Mouse (Mus musculus): Measurements from ENCODE around the gene Gpr135. TPM values are rescaled to one million over a fixed set of nuclear protein-coding genes. Genes with fewer than 3 reads are reported as not detected.

Gene Gpr135
- polyA plus RNA-seq, 1 experiment from 2014 or later = 0.41 TPM

GRCm38 (mm10) chr12:72041238-72041637, 29.7 kb downstream of the Gpr135 start:
- no peak overlapping the region for H3K27ac ChIP-seq
- peak; percentile 17 for DNase-seq (ENCODE audit: low spot score)
- peaks cover 25% of the 10 kb centered on the region for H3K4me1 ChIP-seq
- 94% methylated on average over 3 of the region's 3 CpGs for WGBS
- H3K9me3 ChIP-seq = no peaks in the 10 kb centered on the region
- no peaks in the 10 kb centered on the region for H3K27me3 ChIP-seq (ENCODE audit: insufficient read depth, poor library complexity, severe bottlenecking)
- no peaks in the 10 kb centered on the region for H3K36me3 ChIP-seq
- H3K4me3 ChIP-seq = no peak overlapping the region

- no peak overlapping the region for H3K4me3 ChIP-seq
- H3K36me3 ChIP-seq = no peaks in the 10 kb centered on the region
- no peaks in the 10 kb centered on the region for H3K27me3 ChIP-seq (ENCODE audit: insufficient read depth, poor library complexity, severe bottlenecking)
- peak; percentile 42 for DNase-seq (ENCODE audit: low spot score)
- 35% methylated on average over 8 of the region's 8 CpGs for WGBS
- peak overlapping the region; percentile 70; the same call in 1 of the 2 replicates for H3K27ac ChIP-seq
- no peaks in the 10 kb centered on the region for H3K9me3 ChIP-seq
- H3K4me1 ChIP-seq = peaks cover 31% of the 10 kb centered on the region
Measured at GRCm38 (mm10) chr12:72039501-72039900, 31.4 kb downstream of the Gpr135 start.

DNA sequence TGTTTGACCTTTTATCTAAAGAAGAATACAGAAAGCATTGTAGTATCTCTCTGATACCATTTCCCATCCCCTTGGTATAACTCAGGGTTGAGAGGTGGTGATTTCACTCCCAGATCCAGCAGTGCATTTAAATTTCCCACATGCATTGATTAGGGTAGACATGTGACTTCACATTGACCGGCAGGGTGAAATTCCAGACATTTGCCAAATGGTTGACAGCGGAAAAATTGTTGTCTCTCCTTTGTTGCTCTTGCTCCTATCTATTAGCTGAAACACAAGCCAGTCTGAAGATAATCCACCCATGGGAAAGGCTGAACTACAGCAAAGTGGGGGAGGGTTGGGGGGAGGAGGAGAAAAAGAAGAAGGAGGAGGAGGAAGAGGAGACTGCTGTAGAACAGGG, 32.1 kb downstream of the Gpr135 start:
- peaks cover 31% of the 10 kb centered on the region for H3K4me1 ChIP-seq
- DNase-seq (ENCODE audit: low spot score) = peak; percentile 58
- WGBS = 15% methylated on average over 2 of the region's 2 CpGs
- H3K4me3 ChIP-seq = no peak overlapping the region
- peak overlapping the region; percentile 70 for H3K27ac ChIP-seq
- no peaks in the 10 kb centered on the region for H3K9me3 ChIP-seq
- no peaks in the 10 kb centered on the region for H3K27me3 ChIP-seq (ENCODE audit: insufficient read depth, poor library complexity, severe bottlenecking)
- H3K36me3 ChIP-seq = no peaks in the 10 kb centered on the region

GRCm38 (mm10) chr12:72037049-72037448, 33.9 kb downstream of the Gpr135 start:
- no peaks in the 10 kb centered on the region for H3K27me3 ChIP-seq (ENCODE audit: insufficient read depth, poor library complexity, severe bottlenecking)
- DNase-seq (ENCODE audit: low spot score) = peak; percentile 52
- H3K9me3 ChIP-seq = no peaks in the 10 kb centered on the region
- H3K36me3 ChIP-seq = no peaks in the 10 kb centered on the region
- WGBS = 69% methylated on average over 6 of the region's 6 CpGs
- H3K27ac ChIP-seq = peak overlapping the region; percentile 82
- H3K4me3 ChIP-seq = no peak overlapping the region
- H3K4me1 ChIP-seq = peaks cover 31% of the 10 kb centered on the region

- DNase-seq (ENCODE audit: low spot score) = peak; percentile 74
- Histone ChIP-seq H3K4me1 (peaks cover 31% of the 10 kb centered on the region), H3K36me3 (no peaks in the 10 kb centered on the region), H3K4me3 (no peak overlapping the region), H3K9me3 (no peaks in the 10 kb centered on the region), H3K27me3 (ENCODE audit: insufficient read depth, poor library complexity, severe bottlenecking) (no peaks in the 10 kb centered on the region), H3K27ac (peak overlapping the region; percentile 82)
- WGBS = 18% methylated on average over 9 of the region's 9 CpGs
Measured at GRCm38 (mm10) chr12:72036097-72036661, 34.7 kb downstream of the Gpr135 start.

DNA sequence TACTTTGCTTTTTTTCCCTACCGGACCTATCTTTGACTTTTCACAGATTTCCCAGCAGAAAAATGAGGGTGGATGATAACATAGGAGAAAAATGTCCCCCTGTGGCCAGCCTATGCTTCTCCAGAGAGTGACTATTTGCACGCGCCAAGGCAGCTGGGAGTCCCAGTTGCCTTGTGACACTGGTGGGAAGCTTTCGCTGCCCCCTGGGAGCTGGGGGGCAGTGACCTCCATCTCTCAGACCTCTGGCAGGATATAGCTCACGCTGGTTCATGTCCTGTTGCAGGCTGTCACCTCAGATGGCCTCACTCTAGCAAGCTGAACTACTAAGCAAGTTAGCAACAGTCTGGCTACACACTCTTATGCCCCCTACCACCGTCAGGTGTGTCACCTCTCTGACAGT, 39.1 kb downstream of the Gpr135 start:
- Histone ChIP-seq H3K4me1 (peaks cover 11% of the 10 kb centered on the region), H3K36me3 (no peaks in the 10 kb centered on the region), H3K9me3 (no peaks in the 10 kb centered on the region), H3K27ac (no peak overlapping the region), H3K4me3 (no peak overlapping the region), H3K27me3 (ENCODE audit: insufficient read depth, poor library complexity, severe bottlenecking) (no peaks in the 10 kb centered on the region)
- WGBS = 77% methylated on average over 6 of the region's 6 CpGs
- peak; percentile 59 for DNase-seq (ENCODE audit: low spot score)

GRCm38 (mm10) chr12:72031171-72031570, 39.8 kb downstream of the Gpr135 start:
- Histone ChIP-seq H3K9me3 (no peaks in the 10 kb centered on the region), H3K4me1 (peaks cover 5% of the 10 kb centered on the region), H3K27ac (no peak overlapping the region), H3K36me3 (no peaks in the 10 kb centered on the region), H3K4me3 (no peak overlapping the region), H3K27me3 (ENCODE audit: insufficient read depth, poor library complexity, severe bottlenecking) (no peaks in the 10 kb centered on the region)
- DNase-seq (ENCODE audit: low spot score) = no peak
- 82% methylated on average over 5 of the region's 5 CpGs for WGBS

GRCm38 (mm10) chr12:72025275-72025795, 45.6 kb downstream of the Gpr135 start:
- peaks cover 26% of the 10 kb centered on the region for H3K4me1 ChIP-seq
- no peaks in the 10 kb centered on the region for H3K9me3 ChIP-seq
- H3K27me3 ChIP-seq (ENCODE audit: insufficient read depth, poor library complexity, severe bottlenecking) = no peaks in the 10 kb centered on the region
- H3K4me3 ChIP-seq = no peak overlapping the region
- DNase-seq (ENCODE audit: low spot score) = no peak
- 58% methylated on average over 6 of the region's 6 CpGs for WGBS
- H3K27ac ChIP-seq = peak overlapping the region; percentile 47; the same call in 1 of the 2 replicates
- no peaks in the 10 kb centered on the region for H3K36me3 ChIP-seq

DNA sequence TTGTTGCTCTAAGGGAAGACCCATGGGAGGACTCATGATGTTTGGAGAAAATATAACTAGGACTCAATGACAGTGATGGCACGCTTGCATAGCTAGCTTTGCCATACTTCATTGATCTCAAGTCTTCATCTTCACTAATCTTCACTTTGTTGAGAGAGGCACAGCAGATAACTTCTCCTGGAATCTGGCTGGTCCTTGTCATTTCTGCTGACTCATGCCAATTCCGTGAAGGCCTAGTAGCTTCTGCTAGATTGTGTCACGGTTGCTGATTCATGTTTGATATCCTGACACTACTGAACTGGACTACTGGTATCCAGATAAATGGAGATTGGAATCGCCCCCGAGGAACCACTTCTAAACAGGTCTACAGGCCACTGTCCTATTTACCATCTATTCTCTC, 47.4 kb downstream of the Gpr135 start:
- WGBS = 90% methylated on average over 5 of the region's 5 CpGs
- no peak for DNase-seq (ENCODE audit: low spot score)
- H3K9me3 ChIP-seq = no peaks in the 10 kb centered on the region
- peaks cover 34% of the 10 kb centered on the region for H3K4me1 ChIP-seq
- no peak overlapping the region for H3K4me3 ChIP-seq
- H3K27me3 ChIP-seq (ENCODE audit: insufficient read depth, poor library complexity, severe bottlenecking) = no peaks in the 10 kb centered on the region
- no peak overlapping the region for H3K27ac ChIP-seq
- no peaks in the 10 kb centered on the region for H3K36me3 ChIP-seq

DNA sequence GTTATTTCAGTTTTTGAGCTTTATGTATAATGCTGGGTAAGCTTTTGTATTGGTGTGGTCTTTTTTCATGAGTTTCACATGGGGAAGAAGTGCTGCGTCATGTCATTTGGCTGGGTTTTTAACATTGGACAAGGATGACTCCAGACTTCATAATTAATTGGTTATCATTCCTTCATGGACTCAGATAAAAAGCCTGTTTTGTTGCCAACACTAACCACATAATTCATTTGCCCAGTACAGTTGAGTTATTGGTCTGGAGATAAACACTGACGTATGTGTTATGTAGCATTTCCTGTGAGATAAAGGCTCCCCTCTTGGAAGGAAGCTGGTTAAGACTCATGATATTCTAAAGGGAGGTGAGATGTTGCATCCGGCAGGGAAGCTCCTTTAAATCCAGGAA, 48.1 kb downstream of the Gpr135 start:
- H3K27me3 ChIP-seq (ENCODE audit: insufficient read depth, poor library complexity, severe bottlenecking) = no peaks in the 10 kb centered on the region
- no peaks in the 10 kb centered on the region for H3K36me3 ChIP-seq
- 79% methylated on average over 3 of the region's 3 CpGs for WGBS
- no peak overlapping the region for H3K27ac ChIP-seq
- H3K9me3 ChIP-seq = no peaks in the 10 kb centered on the region
- DNase-seq (ENCODE audit: low spot score) = no peak
- no peak overlapping the region for H3K4me3 ChIP-seq
- H3K4me1 ChIP-seq = peaks cover 34% of the 10 kb centered on the region

- H3K4me1 ChIP-seq = peaks cover 34% of the 10 kb centered on the region
- DNase-seq (ENCODE audit: low spot score) = no peak
- no peaks in the 10 kb centered on the region for H3K36me3 ChIP-seq
- H3K27ac ChIP-seq = peak overlapping the region; percentile 83
- H3K27me3 ChIP-seq (ENCODE audit: insufficient read depth, poor library complexity, severe bottlenecking) = no peaks in the 10 kb centered on the region
- 19% methylated on average over 5 of the region's 5 CpGs for WGBS
- no peak overlapping the region for H3K4me3 ChIP-seq
- H3K9me3 ChIP-seq = no peaks in the 10 kb centered on the region
Measured at GRCm38 (mm10) chr12:72021543-72021942, 49.4 kb downstream of the Gpr135 start.

GRCm38 (mm10) chr12:72020285-72020684, 50.6 kb downstream of the Gpr135 start:
- DNase-seq (ENCODE audit: low spot score) = no peak
- 86% methylated on average over 4 of the region's 4 CpGs for WGBS
- H3K36me3 ChIP-seq = no peaks in the 10 kb centered on the region
- peaks cover 32% of the 10 kb centered on the region for H3K4me1 ChIP-seq
- H3K4me3 ChIP-seq = no peak overlapping the region
- no peaks in the 10 kb centered on the region for H3K9me3 ChIP-seq
- H3K27ac ChIP-seq = peak overlapping the region; percentile 83
- no peaks in the 10 kb centered on the region for H3K27me3 ChIP-seq (ENCODE audit: insufficient read depth, poor library complexity, severe bottlenecking)
